Mouse (Mus musculus) myocyte (in vitro differentiated cells): ENCODE measurements at regions not wholly inside any gene's neighbourhood (a gene's known extent, or its start where the extent isn't known, plus 50 kb on each side); places are given as distances from the start of the nearest gene placed in this dataset.

ENCODE experiments used
- H3K27me3 ChIP-seq: one replicate; pipeline ENCODE4 v1.6.1; 2011; ENCODE audit not compliant: control insufficient read depth, insufficient read depth, insufficient read length
- H3K36me3 ChIP-seq: one replicate; pipeline ENCODE4 v1.6.1; 2011; ENCODE audit not compliant: control insufficient read depth, insufficient read depth
- H3K4me2 ChIP-seq: one replicate; pipeline ENCODE4 v1.6.1; 2011; ENCODE audit warnings: low read depth, control low read depth
- H3K4me3 ChIP-seq: one replicate; pipeline ENCODE4 v1.5.1; 2011; ENCODE audit warnings: mild to moderate bottlenecking, control low read depth, moderate library complexity
- H3K79me2 ChIP-seq: one replicate; pipeline ENCODE4 v1.6.1; 2011; ENCODE audit not compliant: control insufficient read depth, insufficient read depth
- H3ac ChIP-seq: one replicate; pipeline ENCODE4 v1.6.1; 2011; ENCODE audit not compliant: control insufficient read depth, insufficient read length
- CEBPB ChIP-seq: IDR thresholded peaks from 2 replicates; pipeline ENCODE4 v1.6.1; 2011; ENCODE audit warnings: mild to moderate bottlenecking, moderate library complexity; ENCODE audit not compliant: poor library complexity, insufficient read depth, severe bottlenecking
- E2F4 ChIP-seq: IDR thresholded peaks from one replicate; pipeline ENCODE4 v1.6.1; 2011; ENCODE audit warnings: mild to moderate bottlenecking, control low read depth, moderate library complexity; ENCODE audit not compliant: insufficient read depth
- MAX ChIP-seq: IDR thresholded peaks from one replicate; pipeline ENCODE4 v1.6.1; 2011; ENCODE audit warnings: low read depth, mild to moderate bottlenecking, control low read depth
- MYOD1 ChIP-seq, 3 experiments: IDR thresholded peaks; one replicate each; pipeline ENCODE4 v1.6.1; 2011; ENCODE audit warnings: control low read depth in 2 of 3, low read depth in 2 of 3, mild to moderate bottlenecking in 2 of 3, moderate library complexity in 1 of 3; ENCODE audit not compliant: insufficient read length in 2 of 3, control insufficient read depth in 1 of 3
- MYOG ChIP-seq, 3 experiments: IDR thresholded peaks; one replicate each; pipeline ENCODE4 v1.6.1; 2011; ENCODE audit warnings: control low read depth in 2 of 3, low read depth in 2 of 3, mild to moderate bottlenecking in 2 of 3; ENCODE audit not compliant: insufficient read length in 2 of 3, control insufficient read depth in 1 of 3, insufficient read depth in 1 of 3
- POLR2A ChIP-seq: IDR thresholded peaks from one replicate; pipeline ENCODE4 v1.6.1; 2011; ENCODE audit warnings: low read depth, mild to moderate bottlenecking, control low read depth, moderate library complexity; ENCODE audit not compliant: insufficient read length
- POLR2AphosphoS2 ChIP-seq: IDR thresholded peaks from one replicate; pipeline ENCODE4 v1.6.1; 2011; ENCODE audit warnings: low read depth, control low read depth; ENCODE audit not compliant: insufficient read length
- REST ChIP-seq: IDR thresholded peaks from one replicate; pipeline ENCODE4 v1.6.1; 2011; ENCODE audit warnings: mild to moderate bottlenecking, control low read depth, moderate library complexity; ENCODE audit not compliant: insufficient read depth, insufficient read length
- SRF ChIP-seq: IDR thresholded peaks from one replicate; pipeline ENCODE4 v1.6.1; 2011; ENCODE audit warnings: low read depth; ENCODE audit not compliant: control insufficient read depth, insufficient read length
- TCF12 ChIP-seq: IDR thresholded peaks from one replicate; pipeline ENCODE4 v1.6.1; 2011; ENCODE audit warnings: mild to moderate bottlenecking, control low read depth; ENCODE audit not compliant: poor library complexity, insufficient read depth, severe bottlenecking
- TCF3 ChIP-seq: IDR thresholded peaks from one replicate; pipeline ENCODE4 v1.6.1; 2011; ENCODE audit warnings: low read depth, control low read depth; ENCODE audit not compliant: insufficient read length
- USF1 ChIP-seq: IDR thresholded peaks from one replicate; pipeline ENCODE4 v1.6.1; 2011; ENCODE audit warnings: low read depth, mild to moderate bottlenecking, control low read depth, moderate library complexity

GRCm38 (mm10) chr8:89138416-89139125 lies 94.6 kb upstream of the Sall1 start:
- Histone ChIP-seq H3K4me3 (no peak overlapping the region), H3ac (no peak overlapping the region), H3K4me2 (no peak overlapping the region), H3K79me2 (no peaks in the 10 kb centered on the region), H3K27me3 (no peaks in the 10 kb centered on the region), H3K36me3 (no peaks in the 10 kb centered on the region)
- no peak for TF ChIP-seq REST

GRCm38 (mm10) chr8:89134581-89135484 lies 90.9 kb upstream of the Sall1 start:
- Histone ChIP-seq H3K27me3 (no peaks in the 10 kb centered on the region), H3K4me2 (no peak overlapping the region), H3K79me2 (no peaks in the 10 kb centered on the region), H3K36me3 (no peaks in the 10 kb centered on the region), H3K4me3 (no peak overlapping the region), H3ac (no peak overlapping the region)
- TF ChIP-seq POLR2AphosphoS2 (no peak), REST (no peak), MAX (no peak), CEBPB (no peak), POLR2A (no peak), TCF3 (no peak), SRF (no peak), MYOD1 (IDR thresholded peaks at IDR 0.05; ENCODE audit: control insufficient read depth in 1 of 3, insufficient read length in 2 of 3, low read depth in 2 of 3) (no peak), MYOG (IDR thresholded peaks at IDR 0.05; ENCODE audit: control insufficient read depth in 1 of 3, insufficient read depth in 1 of 3, insufficient read length in 2 of 3, low read depth in 2 of 3) (no peak), E2F4 (no peak), USF1 (no peak), TCF12 (no peak)

GRCm38 (mm10) chr8:89134058-89134457 lies 90.1 kb upstream of the Sall1 start:
- no peaks in the 10 kb centered on the region for H3K79me2 ChIP-seq
- H3ac ChIP-seq = no peak overlapping the region
- H3K27me3 ChIP-seq = no peaks in the 10 kb centered on the region
- TF ChIP-seq POLR2A (no peak), TCF12 (no peak), SRF (no peak), MYOG (IDR thresholded peaks at IDR 0.05; ENCODE audit: control insufficient read depth in 1 of 3, insufficient read depth in 1 of 3, insufficient read length in 2 of 3, low read depth in 2 of 3) (no peak), MYOD1 (IDR thresholded peaks at IDR 0.05; ENCODE audit: control insufficient read depth in 1 of 3, insufficient read length in 2 of 3, low read depth in 2 of 3) (no peak), REST (no peak), USF1 (no peak)
- H3K36me3 ChIP-seq = no peaks in the 10 kb centered on the region
- no peak overlapping the region for H3K4me3 ChIP-seq
- H3K4me2 ChIP-seq = no peak overlapping the region

- no peak overlapping the region for H3ac ChIP-seq
- no peak overlapping the region for H3K4me3 ChIP-seq
- H3K27me3 ChIP-seq = no peaks in the 10 kb centered on the region
- no peaks in the 10 kb centered on the region for H3K79me2 ChIP-seq
- no peaks in the 10 kb centered on the region for H3K36me3 ChIP-seq
- no peak overlapping the region for H3K4me2 ChIP-seq
- TF ChIP-seq POLR2A = no peak
- no peak for TF ChIP-seq MYOG (IDR thresholded peaks at IDR 0.05; ENCODE audit: control insufficient read depth in 1 of 3, insufficient read depth in 1 of 3, insufficient read length in 2 of 3, low read depth in 2 of 3)
- no peak for TF ChIP-seq TCF12
- no peak for TF ChIP-seq MYOD1 (IDR thresholded peaks at IDR 0.05; ENCODE audit: control insufficient read depth in 1 of 3, insufficient read length in 2 of 3, low read depth in 2 of 3)
- no peak for TF ChIP-seq TCF3
- TF ChIP-seq MAX = no peak
- no peak for TF ChIP-seq E2F4
- no peak for TF ChIP-seq REST
- TF ChIP-seq CEBPB = no peak
- no peak for TF ChIP-seq POLR2AphosphoS2
- TF ChIP-seq SRF = no peak
Observed at GRCm38 (mm10) chr8:89121051-89121450, 77.1 kb upstream of the Sall1 start.
